In the genomic region with DNA sequence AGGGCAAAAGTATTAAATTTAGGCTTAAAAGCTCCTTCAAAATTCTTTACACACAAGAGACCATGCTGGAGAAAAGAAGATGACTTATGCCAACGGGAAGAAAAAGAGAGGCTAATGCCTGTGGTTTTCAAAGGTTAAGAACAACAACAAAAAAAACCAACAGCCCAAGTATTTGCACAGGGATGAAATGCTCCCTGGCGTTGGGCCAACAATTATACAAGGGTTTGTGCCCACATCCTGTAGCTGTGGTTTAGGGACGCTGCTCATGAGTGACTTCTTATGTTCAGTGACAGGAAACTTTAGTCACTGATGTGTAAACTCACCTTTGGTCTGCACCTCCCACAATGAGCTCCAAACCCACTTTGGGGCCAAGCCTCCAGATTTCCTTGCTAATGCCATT, we compare ENCODE assay signal across 10 mouse cellular contexts.
DNase-seq lines count a peak whose midpoint lies in the region; ATAC-seq and TF ChIP-seq lines count a peak whose summit lies in the region.
"Had no signal": no experiment of that assay in that cellular context is flagged by ENCODE, and none has a peak within 500 bp of the region (broad histone marks: within the 10 kb centered on the region; RNA-seq: fewer than 3 reads in every experiment).

No protein-coding gene starts in this region.

- TF ChIP-seq CTCF in brain, embryonic 14.5 days (IDR thresholded peaks at IDR 0.05; ENCODE audit: borderline replicate concordance, extremely low read depth, insufficient read depth, insufficient read length) = no peak
- no peak for TF ChIP-seq CTCF in layer of hippocampus, adult 2 months (conservative IDR thresholded peaks at IDR 0.05)

- no peak for TF ChIP-seq POLR2A in brain, embryonic 14.5 days (IDR thresholded peaks at IDR 0.05; ENCODE audit: borderline replicate concordance, extremely low read depth, insufficient read depth, insufficient read length, poor library complexity, severe bottlenecking)

- no peak overlapping the region for H3K4me3 ChIP-seq in hindbrain, embryonic 11.5 days (ENCODE audit: low read depth, low read length)
- no peak overlapping the region for H3K4me3 ChIP-seq in hindbrain, embryonic 13.5 days
- H3K4me3 ChIP-seq in lung, embryonic 15.5 days = no peak overlapping the region
- no peak overlapping the region for H3K4me3 ChIP-seq in layer of hippocampus, adult 2 months
- H3K4me3 ChIP-seq: erythroblast, embryonic 14.5 days had no signal

- H3K4me2 ChIP-seq in hindbrain, embryonic 11.5 days (replicated peaks; ENCODE audit: low read depth, low read length) = no peak overlapping the region
- H3K4me2 ChIP-seq in hindbrain, embryonic 13.5 days = no peak overlapping the region
- H3K4me2 ChIP-seq in lung, embryonic 15.5 days = no peak overlapping the region

- H3K9me3 ChIP-seq in hindbrain, embryonic 11.5 days (ENCODE audit: control insufficient read depth, low read length) = no peaks in the 10 kb centered on the region
- no peaks in the 10 kb centered on the region for H3K9me3 ChIP-seq in hindbrain, embryonic 13.5 days
- H3K9me3 ChIP-seq in lung, embryonic 15.5 days = no peaks in the 10 kb centered on the region

- H3K27ac ChIP-seq in hindbrain, embryonic 11.5 days (ENCODE audit: low read depth, low read length) = no peak overlapping the region
- H3K27ac ChIP-seq in hindbrain, embryonic 13.5 days = no peak overlapping the region
- peak overlapping the region; percentile 31 for H3K27ac ChIP-seq in lung, embryonic 15.5 days
- H3K27ac ChIP-seq in layer of hippocampus, adult 2 months = no peak overlapping the region
- H3K27ac ChIP-seq: macrophage had no signal

- no peaks in the 10 kb centered on the region for H3K4me1 ChIP-seq in hindbrain, embryonic 11.5 days (replicated peaks; ENCODE audit: control insufficient read depth, insufficient read depth, low read length)
- no peaks in the 10 kb centered on the region; the same call in 1 of the 2 replicates for H3K4me1 ChIP-seq in hindbrain, embryonic 13.5 days (replicated peaks)
- peaks cover 10% of the 10 kb centered on the region for H3K4me1 ChIP-seq in lung, embryonic 15.5 days

- no peaks in the 10 kb centered on the region for H3K36me3 ChIP-seq in hindbrain, embryonic 11.5 days (ENCODE audit: control insufficient read depth, insufficient read depth, low read length)
- no peaks in the 10 kb centered on the region for H3K36me3 ChIP-seq in hindbrain, embryonic 13.5 days
- no peaks in the 10 kb centered on the region for H3K36me3 ChIP-seq in lung, embryonic 15.5 days

- 66% methylated on average over 3 of the region's 3 CpGs for WGBS in hindbrain, embryonic 11.5 days
- 56% methylated on average over 3 of the region's 3 CpGs for WGBS in hindbrain, embryonic 13.5 days
- WGBS in lung, embryonic 15.5 days = 21% methylated on average over 3 of the region's 3 CpGs

- no peak for ATAC-seq in hindbrain, embryonic 11.5 days (ENCODE audit: low FRiP score)
- no peak for ATAC-seq in hindbrain, embryonic 13.5 days (ENCODE audit: low FRiP score)
- no peak for ATAC-seq in lung, embryonic 15.5 days (ENCODE audit: borderline replicate concordance, extremely low read depth, low FRiP score, low TSS enrichment)

- peak; percentile 4 for DNase-seq in hindbrain, embryonic 11.5 days (ENCODE audit: low spot score)
- DNase-seq in brain, embryonic 14.5 days (ENCODE audit: low read depth) = peak; percentile 49
- peak; percentile 38 to 74 for DNase-seq in thymus, adult 18-20 months
- DNase-seq in layer of hippocampus, adult 9-11 months = no peak
- no peak for DNase-seq in testis, postnatal 10 days (ENCODE audit: low spot score)
- no peak for DNase-seq in layer of hippocampus, adult 2 months (ENCODE audit: low spot score in 2 of 2)

- no peaks in the 10 kb centered on the region for H3K27me3 ChIP-seq in hindbrain, embryonic 11.5 days (ENCODE audit: control insufficient read depth, insufficient read depth, low read length)
- H3K27me3 ChIP-seq in hindbrain, embryonic 13.5 days = no peaks in the 10 kb centered on the region
- no peaks in the 10 kb centered on the region for H3K27me3 ChIP-seq in lung, embryonic 15.5 days

- H3K9ac ChIP-seq in hindbrain, embryonic 11.5 days (ENCODE audit: low read depth, low read length) = no peak overlapping the region
- no peak overlapping the region for H3K9ac ChIP-seq in hindbrain, embryonic 13.5 days
- H3K9ac ChIP-seq in lung, embryonic 15.5 days = no peak overlapping the region

Comparison
In these comparisons a context has a peak if more than half of its experiments do, and no peak if none do; other contexts are left out.
1. DNase-seq: peak in hindbrain, embryonic 11.5 days (single experiment), brain, embryonic 14.5 days (single experiment) and thymus, adult 18-20 months (2 of 2); none in layer of hippocampus, adult 9-11 months (single experiment), testis, postnatal 10 days (single experiment) and layer of hippocampus, adult 2 months (0 of 2).